Mouse (Mus musculus) ES-Bruce4 (cell line): ENCODE data around the gene Map3k4. TPM values are rescaled to one million over a fixed set of nuclear protein-coding genes. Genes with fewer than 3 reads are reported as not detected.
"Not testable (repeated sequence)": the region's sequence is repeated elsewhere in the genome, so short reads cannot be mapped to it uniquely, and the experiment has no call there.

Experiments used
- H3K27ac ChIP-seq: 2 replicates; pipeline ENCODE4 v1.5.1; 2012; ENCODE audit warnings: low read length, inconsistent platforms; ENCODE audit not compliant: insufficient read depth
- H3K27me3 ChIP-seq: 2 replicates; pipeline ENCODE4 v1.6.1; 2012; ENCODE audit warnings: mild to moderate bottlenecking, low read length, inconsistent platforms; ENCODE audit not compliant: control insufficient read depth, poor library complexity, insufficient read depth, severe bottlenecking
- H3K36me3 ChIP-seq: 2 replicates; pipeline ENCODE4 v1.6.1; 2012; ENCODE audit warnings: inconsistent platforms, mild to moderate bottlenecking, low read length, moderate library complexity; ENCODE audit not compliant: control insufficient read depth, poor library complexity, insufficient read depth, severe bottlenecking
- H3K4me1 ChIP-seq: one replicate; pipeline ENCODE4 v1.8.1; 2011; ENCODE audit warnings: low read length; ENCODE audit not compliant: control insufficient read depth, insufficient read depth
- H3K4me3 ChIP-seq: 2 replicates; pipeline ENCODE4 v1.5.1; 2011; ENCODE audit warnings: low read depth, mild to moderate bottlenecking, low read length
- H3K9ac ChIP-seq: 2 replicates; pipeline ENCODE4 v1.6.1; 2012; ENCODE audit warnings: low read depth, mild to moderate bottlenecking, inconsistent platforms; ENCODE audit not compliant: poor library complexity, severe bottlenecking
- H3K9me3 ChIP-seq: replicated peaks from 2 replicates; pipeline ENCODE4 v1.6.1; 2012; ENCODE audit warnings: mild to moderate bottlenecking, low read length, inconsistent platforms; ENCODE audit not compliant: control insufficient read depth, poor library complexity, insufficient read depth, severe bottlenecking
- CTCF ChIP-seq: IDR thresholded peaks from one replicate; pipeline ENCODE4 v1.8.1; 2011; ENCODE audit warnings: low read depth, low read length
- EP300 ChIP-seq: IDR thresholded peaks from 2 replicates; pipeline ENCODE4 v1.6.1; 2011; ENCODE audit warnings: low read depth, low read length; ENCODE audit not compliant: insufficient read depth
- POLR2A ChIP-seq: IDR thresholded peaks from one replicate; pipeline ENCODE4 v1.8.1; 2011; ENCODE audit warnings: low read length; ENCODE audit not compliant: insufficient read depth
- polyA plus RNA-seq: library from polyadenylated mRNA; stranded (reverse); fragments of >200 nt; gene quantifications from 2 replicates; pipeline ENCODE4 v1.2.4, GENCODE M21; 2011; ENCODE audit warnings: low read depth; ENCODE audit not compliant: missing spikeins, insufficient read depth, insufficient read length

Map3k4 gene
- polyA plus RNA-seq, 1 experiment = 44.3 TPM

GRCm38 (mm10) chr17:12300127-12300675 is 18.4 kb downstream of the Map3k4 start:
- H3K9ac ChIP-seq = no peak overlapping the region
- no peaks in the 10 kb centered on the region for H3K36me3 ChIP-seq
- no peak overlapping the region for H3K4me3 ChIP-seq
- TF ChIP-seq CTCF = no peak
- no peak for TF ChIP-seq EP300
- TF ChIP-seq POLR2A = no peak
- no peaks in the 10 kb centered on the region for H3K9me3 ChIP-seq
- no peak overlapping the region for H3K27ac ChIP-seq
- no peaks in the 10 kb centered on the region for H3K27me3 ChIP-seq
- H3K4me1 ChIP-seq = peaks cover 2% of the 10 kb centered on the region

GRCm38 (mm10) chr17:12299371-12299770 is 19.2 kb downstream of the Map3k4 start:
- Histone ChIP-seq H3K9me3 (no peaks in the 10 kb centered on the region), H3K4me1 (peaks cover 2% of the 10 kb centered on the region), H3K27me3 (no peaks in the 10 kb centered on the region), H3K4me3 (no peak overlapping the region), H3K9ac (no peak overlapping the region), H3K27ac (no peak overlapping the region), H3K36me3 (no peaks in the 10 kb centered on the region)
- TF ChIP-seq EP300 = no peak
- TF ChIP-seq POLR2A = no peak
- no peak for TF ChIP-seq CTCF

- Histone ChIP-seq H3K27me3 (no peaks in the 10 kb centered on the region), H3K4me3 (no peak overlapping the region), H3K27ac (no peak overlapping the region), H3K4me1 (peaks cover 2% of the 10 kb centered on the region), H3K9me3 (no peaks in the 10 kb centered on the region), H3K36me3 (no peaks in the 10 kb centered on the region), H3K9ac (no peak overlapping the region)
- TF ChIP-seq EP300 (no peak), CTCF (no peak), POLR2A (no peak)
Measured at GRCm38 (mm10) chr17:12297978-12298377, 20.6 kb downstream of the Map3k4 start.

- Histone ChIP-seq H3K4me1 (peaks cover 2% of the 10 kb centered on the region), H3K9ac (no peak overlapping the region), H3K27me3 (no peaks in the 10 kb centered on the region), H3K4me3 (no peak overlapping the region), H3K36me3 (no peaks in the 10 kb centered on the region), H3K27ac (no peak overlapping the region), H3K9me3 (no peaks in the 10 kb centered on the region)
- no peak for TF ChIP-seq CTCF
- no peak for TF ChIP-seq EP300
- no peak for TF ChIP-seq POLR2A
Measured at GRCm38 (mm10) chr17:12297292-12297691, 21.3 kb downstream of the Map3k4 start.

- H3K9me3 ChIP-seq, H3K9ac ChIP-seq, H3K27me3 ChIP-seq, H3K4me1 ChIP-seq, H3K27ac ChIP-seq, H3K4me3 ChIP-seq, H3K36me3 ChIP-seq: not testable (repeated sequence)
Measured at GRCm38 (mm10) chr17:12295926-12296325, 22.7 kb downstream of the Map3k4 start.

- TF ChIP-seq CTCF (no peak), EP300 (no peak), POLR2A (no peak)
- Histone ChIP-seq H3K27ac (no peak overlapping the region), H3K9ac (no peak overlapping the region), H3K9me3 (peaks cover 8% of the 10 kb centered on the region), H3K4me3 (no peak overlapping the region), H3K36me3 (no peaks in the 10 kb centered on the region), H3K4me1 (no peaks in the 10 kb centered on the region), H3K27me3 (no peaks in the 10 kb centered on the region)
Measured at GRCm38 (mm10) chr17:12294424-12294823, 24.2 kb downstream of the Map3k4 start.
